Mouse (Mus musculus): ENCODE measurements around the gene Zc3hav1l. TPM values are rescaled to one million over a fixed set of nuclear protein-coding genes. Genes with fewer than 3 reads are reported as not detected.

Gene Zc3hav1l
- polyA plus RNA-seq, 1 experiment from 2014 or later = 4.9 TPM

DNA sequence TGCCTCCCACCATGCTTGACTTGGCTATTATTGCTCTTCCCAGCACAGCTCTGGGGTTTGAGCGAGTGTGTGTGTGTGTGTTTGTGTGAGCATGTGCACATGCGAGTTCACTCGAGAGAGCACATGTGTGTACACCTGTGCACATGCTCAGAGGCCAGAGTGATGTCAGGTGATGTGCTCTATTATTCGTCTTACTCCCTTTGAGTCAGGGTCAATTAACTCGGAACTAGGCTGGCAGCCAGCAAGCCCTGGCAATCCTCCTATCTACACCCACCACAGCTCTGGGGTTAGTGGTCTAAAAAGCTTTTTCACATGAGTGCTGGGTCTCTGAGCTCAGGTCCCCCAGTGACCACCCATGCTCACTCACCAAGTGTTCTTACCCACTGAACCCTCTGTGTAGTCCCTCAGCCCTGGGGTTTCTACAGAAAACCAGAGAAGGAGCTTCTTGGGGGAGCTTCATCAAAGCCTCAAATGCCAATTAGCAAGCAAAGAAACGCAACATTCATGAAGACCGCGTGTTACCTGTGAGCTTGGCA is 56.7 kb downstream of the Zc3hav1l start:
- H3K27ac ChIP-seq (ENCODE audit: low read depth, low read length) = no peak overlapping the region
- no peaks in the 10 kb centered on the region for H3K27me3 ChIP-seq (replicated peaks; ENCODE audit: control insufficient read depth, insufficient read depth, low read length)
- H3K4me3 ChIP-seq (ENCODE audit: low read length) = no peak overlapping the region
- WGBS = 67% methylated on average over 8 of the region's 8 CpGs
- H3K4me2 ChIP-seq (ENCODE audit: low read length) = no peak overlapping the region
- ATAC-seq = no peak
- H3K36me3 ChIP-seq (ENCODE audit: control insufficient read depth, insufficient read depth, low read length) = no peaks in the 10 kb centered on the region
- peaks cover 16% of the 10 kb centered on the region for H3K4me1 ChIP-seq (ENCODE audit: control insufficient read depth, insufficient read depth, low read depth, low read length)
- H3K9me3 ChIP-seq (ENCODE audit: control insufficient read depth, low read length) = no peaks in the 10 kb centered on the region
- no peak overlapping the region for H3K9ac ChIP-seq (ENCODE audit: low read depth, low read length)

DNA sequence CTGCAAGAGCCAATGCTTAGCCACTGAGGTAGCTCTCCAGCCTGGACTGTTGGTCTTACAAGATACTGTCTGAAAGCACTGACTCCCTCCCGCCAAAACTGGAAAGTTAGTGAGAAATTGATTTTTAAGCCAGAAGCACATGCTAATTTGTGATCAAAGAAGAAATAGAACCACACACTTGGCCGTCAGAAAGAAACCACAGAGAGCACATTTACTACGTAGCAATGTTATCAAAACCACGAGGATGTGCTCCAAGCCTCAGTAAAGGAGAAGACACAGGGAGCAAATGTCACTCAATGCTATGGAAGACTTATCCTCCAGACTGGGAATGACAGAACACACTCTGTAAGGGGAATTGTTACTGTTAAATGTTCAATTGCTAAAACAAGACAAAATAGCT is 57.6 kb downstream of the Zc3hav1l start:
- no peak overlapping the region for H3K4me2 ChIP-seq (ENCODE audit: low read length)
- H3K9ac ChIP-seq (ENCODE audit: low read depth, low read length) = no peak overlapping the region
- H3K27me3 ChIP-seq (replicated peaks; ENCODE audit: control insufficient read depth, insufficient read depth, low read length) = no peaks in the 10 kb centered on the region
- H3K4me1 ChIP-seq (ENCODE audit: control insufficient read depth, insufficient read depth, low read depth, low read length) = peaks cover 16% of the 10 kb centered on the region
- no peak for ATAC-seq
- no peaks in the 10 kb centered on the region for H3K9me3 ChIP-seq (ENCODE audit: control insufficient read depth, low read length)
- no peaks in the 10 kb centered on the region for H3K36me3 ChIP-seq (ENCODE audit: control insufficient read depth, insufficient read depth, low read length)
- 91% methylated on average over 4 of the region's 4 CpGs for WGBS
- no peak overlapping the region for H3K4me3 ChIP-seq (ENCODE audit: low read length)
- no peak overlapping the region for H3K27ac ChIP-seq (ENCODE audit: low read depth, low read length)

DNA sequence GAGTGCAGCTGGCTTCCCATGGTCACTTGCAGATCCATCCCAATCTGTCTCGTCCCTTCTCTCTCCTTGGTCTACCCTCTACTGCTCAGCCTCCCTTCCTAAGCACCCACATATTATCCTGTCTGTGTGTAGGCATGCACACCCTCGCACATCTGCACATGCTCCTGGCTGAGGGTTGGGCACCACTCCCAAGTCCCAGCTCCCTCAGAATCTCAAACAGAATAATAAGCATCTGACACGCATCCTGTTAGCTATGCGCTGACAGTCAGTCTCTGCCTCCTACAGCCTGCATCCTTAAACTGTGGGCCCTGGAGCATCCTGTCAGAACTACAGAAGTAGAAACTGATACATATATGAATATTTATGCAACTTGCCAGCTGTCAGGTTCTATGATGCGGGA is 58.4 kb downstream of the Zc3hav1l start:
- peaks cover 14% of the 10 kb centered on the region for H3K4me1 ChIP-seq (ENCODE audit: control insufficient read depth, insufficient read depth, low read depth, low read length)
- H3K4me2 ChIP-seq (ENCODE audit: low read length) = no peak overlapping the region
- no peak overlapping the region for H3K4me3 ChIP-seq (ENCODE audit: low read length)
- no peak overlapping the region for H3K27ac ChIP-seq (ENCODE audit: low read depth, low read length)
- no peaks in the 10 kb centered on the region for H3K9me3 ChIP-seq (ENCODE audit: control insufficient read depth, low read length)
- H3K27me3 ChIP-seq (replicated peaks; ENCODE audit: control insufficient read depth, insufficient read depth, low read length) = no peaks in the 10 kb centered on the region
- H3K9ac ChIP-seq (ENCODE audit: low read depth, low read length) = no peak overlapping the region
- H3K36me3 ChIP-seq (ENCODE audit: control insufficient read depth, insufficient read depth, low read length) = no peaks in the 10 kb centered on the region
- ATAC-seq = no peak
- WGBS = 68% methylated on average over 5 of the region's 5 CpGs

DNA sequence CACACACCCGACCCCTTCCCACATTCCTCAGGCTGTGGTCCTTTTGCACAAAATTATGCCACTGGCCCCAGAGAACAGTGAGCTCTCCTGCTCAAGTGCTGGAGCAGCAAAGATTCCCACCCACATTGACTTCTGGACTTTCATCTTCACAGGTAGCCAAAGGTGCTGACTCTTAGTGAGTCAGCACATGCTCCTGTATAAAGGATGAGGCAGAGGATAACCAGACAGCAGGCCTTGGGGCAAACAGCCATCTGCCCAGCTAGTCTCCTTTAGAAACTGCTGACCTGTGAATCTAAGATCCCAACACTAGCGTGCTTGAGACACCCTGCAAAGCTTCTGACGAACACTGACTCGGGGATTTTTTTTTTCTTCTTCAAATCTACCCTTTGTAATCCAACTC is 60.7 kb downstream of the Zc3hav1l start:
- H3K4me1 ChIP-seq (ENCODE audit: control insufficient read depth, insufficient read depth, low read depth, low read length) = peaks cover 14% of the 10 kb centered on the region
- ATAC-seq = no peak
- H3K36me3 ChIP-seq (ENCODE audit: control insufficient read depth, insufficient read depth, low read length) = no peaks in the 10 kb centered on the region
- WGBS = 71% methylated on average over 4 of the region's 4 CpGs
- no peak overlapping the region for H3K9ac ChIP-seq (ENCODE audit: low read depth, low read length)
- no peak overlapping the region for H3K4me3 ChIP-seq (ENCODE audit: low read length)
- H3K27ac ChIP-seq (ENCODE audit: low read depth, low read length) = no peak overlapping the region
- H3K4me2 ChIP-seq (ENCODE audit: low read length) = no peak overlapping the region
- no peaks in the 10 kb centered on the region for H3K9me3 ChIP-seq (ENCODE audit: control insufficient read depth, low read length)
- no peaks in the 10 kb centered on the region for H3K27me3 ChIP-seq (replicated peaks; ENCODE audit: control insufficient read depth, insufficient read depth, low read length)

Other genes with a start within 250 kb of the Zc3hav1l start
- gene Tmem213, start 190.0 kb downstream of the Zc3hav1l start, polyA plus RNA-seq (2015; fragmentation: Nextera tagmentation; extraction: Ambion mirVana) = not detected in 2 replicates
- gene Atp6v0a4, start 174.7 kb downstream of the Zc3hav1l start, polyA plus RNA-seq (2015; fragmentation: Nextera tagmentation; extraction: Ambion mirVana) = 0.35 and 0.38 TPM in 2 replicates
- gene D630045J12Rik, start 45.2 kb downstream of the Zc3hav1l start, polyA plus RNA-seq (2015; fragmentation: Nextera tagmentation; extraction: Ambion mirVana) = 10.4 and 13.6 TPM in 2 replicates
- gene Zc3hav1, start 55.3 kb upstream of the Zc3hav1l start, polyA plus RNA-seq (2015; fragmentation: Nextera tagmentation; extraction: Ambion mirVana) = 1.4 and 1.6 TPM in 2 replicates
- gene Ttc26, start 82.2 kb upstream of the Zc3hav1l start, polyA plus RNA-seq (2015; fragmentation: Nextera tagmentation; extraction: Ambion mirVana) = 4.6 and 5.8 TPM in 2 replicates
- 14.6 and 16.3 TPM in 2 replicates for gene Ubn2, start 134.7 kb upstream of the Zc3hav1l start, polyA plus RNA-seq (2015; fragmentation: Nextera tagmentation; extraction: Ambion mirVana)
- 183 and 225 TPM in 2 replicates for gene Fmc1, start 234.2 kb upstream of the Zc3hav1l start, polyA plus RNA-seq (2015; fragmentation: Nextera tagmentation; extraction: Ambion mirVana)

All from hindbrain, embryonic 16.5 days (tissue).